Mouse (Mus musculus): ENCODE data around the gene Gpr83. TPM values are rescaled to one million over a fixed set of nuclear protein-coding genes. Genes with fewer than 3 reads are reported as not detected.
A peak's percentile ranks its signal among the peaks of the same experiment; 100 is the strongest.

The Gpr83 gene
- polyA plus RNA-seq, 1 experiment = 0.27 TPM

DNA sequence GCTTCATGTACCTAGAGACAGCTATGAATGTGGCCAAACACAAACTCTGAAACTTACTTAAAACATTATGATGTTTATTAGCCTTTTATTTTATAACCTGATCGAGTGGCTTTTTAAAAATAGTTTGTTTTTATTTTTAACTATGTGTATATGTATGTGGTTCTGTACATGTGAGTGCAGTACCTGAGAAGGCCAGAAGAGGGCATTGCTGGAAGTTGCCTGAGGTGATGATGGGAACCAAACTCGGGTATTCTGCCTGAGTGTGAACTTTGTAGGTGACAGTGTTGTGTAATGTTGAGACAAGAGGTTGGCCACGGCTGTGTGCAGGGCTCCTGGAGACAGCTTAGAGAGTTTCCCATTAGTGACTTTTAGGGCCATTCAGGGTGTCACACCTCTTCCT is 34.6 kb downstream of the Gpr83 start:
- Histone ChIP-seq H3K4me3 (ENCODE audit: low read depth, low read length) (no peak overlapping the region), H3K4me1 (ENCODE audit: control insufficient read depth, insufficient read depth, insufficient read length, low read length) (no peaks in the 10 kb centered on the region), H3K27me3 (ENCODE audit: control insufficient read depth, insufficient read depth, low read length) (no peaks in the 10 kb centered on the region), H3K36me3 (ENCODE audit: control insufficient read depth, insufficient read depth, low read length) (no peaks in the 10 kb centered on the region), H3K27ac (ENCODE audit: insufficient read depth, low read depth, low read length) (no peak overlapping the region)
- WGBS = 81% methylated on average over 3 of the region's 3 CpGs
- peak; percentile 23; the same call in 1 of the 2 replicates for TF ChIP-seq CTCF (IDR thresholded peaks at IDR 0.05; ENCODE audit: extremely low read depth, insufficient read length, insufficient replicate concordance, low read depth, low read length)
- no peak for TF ChIP-seq POLR2A (IDR thresholded peaks at IDR 0.05; ENCODE audit: low read depth, low read length)

DNA sequence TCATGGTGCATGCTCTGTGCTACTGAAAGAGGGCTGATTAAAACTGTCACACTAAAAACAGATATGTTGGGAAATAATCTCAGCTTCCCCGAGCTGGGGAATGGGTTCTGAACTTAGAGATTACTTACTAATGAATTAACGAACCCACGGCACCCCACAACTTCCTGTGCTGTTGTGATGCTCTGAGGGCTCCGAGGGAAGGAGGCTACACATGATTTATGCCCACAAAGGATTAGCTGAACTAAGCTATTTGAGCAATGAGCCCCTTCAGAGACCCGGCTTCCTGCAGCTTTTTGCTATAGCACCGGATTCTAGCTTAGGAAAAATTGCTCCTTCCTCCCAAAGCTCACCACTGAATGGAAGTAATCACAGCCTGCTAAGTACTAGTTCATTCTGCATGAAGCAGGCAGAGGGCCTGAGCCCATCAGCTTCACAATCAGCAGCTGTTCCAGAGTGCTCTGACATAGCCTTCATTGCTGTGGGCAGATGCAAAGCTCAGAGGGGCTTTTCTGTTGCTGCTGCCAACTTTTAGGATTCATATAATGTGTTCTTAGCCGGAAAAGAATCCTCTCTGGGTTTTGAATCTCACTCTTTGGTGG is 35.3 kb downstream of the Gpr83 start:
- 80% methylated on average over 7 of the region's 7 CpGs for WGBS
- TF ChIP-seq POLR2A (IDR thresholded peaks at IDR 0.05; ENCODE audit: low read depth, low read length) (no peak), CTCF (IDR thresholded peaks at IDR 0.05; ENCODE audit: extremely low read depth, insufficient read length, insufficient replicate concordance, low read depth, low read length) (no peak)
- H3K4me1 ChIP-seq (ENCODE audit: control insufficient read depth, insufficient read depth, insufficient read length, low read length) = no peaks in the 10 kb centered on the region
- H3K36me3 ChIP-seq (ENCODE audit: control insufficient read depth, insufficient read depth, low read length) = no peaks in the 10 kb centered on the region
- no peak overlapping the region for H3K27ac ChIP-seq (ENCODE audit: insufficient read depth, low read depth, low read length)
- H3K27me3 ChIP-seq (ENCODE audit: control insufficient read depth, insufficient read depth, low read length) = no peaks in the 10 kb centered on the region
- H3K4me3 ChIP-seq (ENCODE audit: low read depth, low read length) = no peak overlapping the region

DNA sequence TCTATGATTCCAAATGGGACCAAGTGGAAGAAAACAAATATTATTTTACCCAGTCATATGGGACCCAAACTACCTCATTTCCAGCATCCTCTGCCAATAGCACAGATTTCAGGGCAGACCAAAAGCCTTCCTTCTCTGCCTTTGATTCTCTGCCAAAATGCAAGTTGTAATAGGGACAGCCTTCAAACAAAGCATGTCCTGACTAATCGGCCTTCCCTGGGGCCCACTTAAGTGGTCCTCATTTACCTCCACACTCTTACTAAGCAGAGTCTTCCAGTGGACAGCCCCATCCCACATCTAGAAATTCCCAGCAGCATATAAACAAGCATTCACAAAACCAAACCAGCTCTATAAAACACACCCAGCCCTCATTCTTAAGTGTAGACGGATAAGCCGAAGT is 37.1 kb downstream of the Gpr83 start:
- H3K27ac ChIP-seq (ENCODE audit: insufficient read depth, low read depth, low read length) = no peak overlapping the region
- no peaks in the 10 kb centered on the region for H3K36me3 ChIP-seq (ENCODE audit: control insufficient read depth, insufficient read depth, low read length)
- H3K4me3 ChIP-seq (ENCODE audit: low read depth, low read length) = no peak overlapping the region
- WGBS = 72% methylated on average over 3 of the region's 3 CpGs
- no peaks in the 10 kb centered on the region for H3K4me1 ChIP-seq (ENCODE audit: control insufficient read depth, insufficient read depth, insufficient read length, low read length)
- TF ChIP-seq CTCF (IDR thresholded peaks at IDR 0.05; ENCODE audit: extremely low read depth, insufficient read length, insufficient replicate concordance, low read depth, low read length) = no peak
- no peak for TF ChIP-seq POLR2A (IDR thresholded peaks at IDR 0.05; ENCODE audit: low read depth, low read length)
- H3K27me3 ChIP-seq (ENCODE audit: control insufficient read depth, insufficient read depth, low read length) = no peaks in the 10 kb centered on the region

DNA sequence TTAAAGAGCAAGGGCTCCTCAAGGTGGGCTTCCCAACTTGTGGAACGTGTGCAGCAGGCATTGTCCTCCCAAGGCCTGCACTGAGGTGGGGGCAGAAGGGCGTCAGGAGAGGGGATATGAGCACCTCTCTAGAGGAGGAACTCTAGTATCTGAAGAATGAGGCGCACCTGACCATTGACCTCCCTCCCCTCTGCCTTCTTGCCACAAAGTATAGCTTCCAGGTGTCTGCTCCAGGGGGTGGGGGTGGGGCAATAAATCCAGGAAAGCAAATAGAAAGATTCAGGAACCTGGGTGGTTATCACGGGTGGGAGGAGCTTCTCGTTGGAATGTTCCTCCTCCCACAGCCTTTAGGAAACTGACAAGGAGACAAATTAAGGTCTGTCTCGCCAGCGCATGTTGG is 41.7 kb downstream of the Gpr83 start:
- Histone ChIP-seq H3K27me3 (ENCODE audit: control insufficient read depth, insufficient read depth, low read length) (no peaks in the 10 kb centered on the region), H3K4me1 (ENCODE audit: control insufficient read depth, insufficient read depth, insufficient read length, low read length) (no peaks in the 10 kb centered on the region), H3K27ac (ENCODE audit: insufficient read depth, low read depth, low read length) (no peak overlapping the region), H3K4me3 (ENCODE audit: low read depth, low read length) (no peak overlapping the region), H3K36me3 (ENCODE audit: control insufficient read depth, insufficient read depth, low read length) (no peaks in the 10 kb centered on the region)
- WGBS = 23% methylated on average over 7 of the region's 7 CpGs
- TF ChIP-seq CTCF (IDR thresholded peaks at IDR 0.05; ENCODE audit: extremely low read depth, insufficient read length, insufficient replicate concordance, low read depth, low read length) = no peak
- TF ChIP-seq POLR2A (IDR thresholded peaks at IDR 0.05; ENCODE audit: low read depth, low read length) = no peak

DNA sequence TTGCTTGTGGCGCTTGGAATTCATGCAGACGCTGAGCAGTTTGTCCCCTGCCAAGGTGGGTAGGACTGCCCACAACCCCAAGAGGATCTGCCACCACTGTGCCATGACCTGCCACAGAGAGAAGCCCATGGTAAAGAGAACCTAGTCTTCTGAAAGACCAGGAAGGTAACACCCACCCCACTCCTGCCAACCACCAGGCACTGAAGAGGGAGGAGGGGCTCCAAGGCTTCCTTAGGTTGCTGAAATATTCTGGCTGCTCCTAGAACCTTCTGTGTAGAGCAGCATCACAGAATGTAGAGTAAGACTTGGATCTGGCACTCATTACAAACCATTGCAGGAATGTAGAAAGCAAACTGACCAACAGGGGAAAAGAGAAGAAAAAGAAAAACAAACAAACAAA is 42.4 kb downstream of the Gpr83 start:
- Histone ChIP-seq H3K4me3 (ENCODE audit: low read depth, low read length) (no peak overlapping the region), H3K27me3 (ENCODE audit: control insufficient read depth, insufficient read depth, low read length) (no peaks in the 10 kb centered on the region), H3K4me1 (ENCODE audit: control insufficient read depth, insufficient read depth, insufficient read length, low read length) (no peaks in the 10 kb centered on the region), H3K36me3 (ENCODE audit: control insufficient read depth, insufficient read depth, low read length) (no peaks in the 10 kb centered on the region), H3K27ac (ENCODE audit: insufficient read depth, low read depth, low read length) (no peak overlapping the region)
- 89% methylated on average over 2 of the region's 2 CpGs for WGBS
- TF ChIP-seq POLR2A (IDR thresholded peaks at IDR 0.05; ENCODE audit: low read depth, low read length) (no peak), CTCF (IDR thresholded peaks at IDR 0.05; ENCODE audit: extremely low read depth, insufficient read length, insufficient replicate concordance, low read depth, low read length) (no peak)

DNA sequence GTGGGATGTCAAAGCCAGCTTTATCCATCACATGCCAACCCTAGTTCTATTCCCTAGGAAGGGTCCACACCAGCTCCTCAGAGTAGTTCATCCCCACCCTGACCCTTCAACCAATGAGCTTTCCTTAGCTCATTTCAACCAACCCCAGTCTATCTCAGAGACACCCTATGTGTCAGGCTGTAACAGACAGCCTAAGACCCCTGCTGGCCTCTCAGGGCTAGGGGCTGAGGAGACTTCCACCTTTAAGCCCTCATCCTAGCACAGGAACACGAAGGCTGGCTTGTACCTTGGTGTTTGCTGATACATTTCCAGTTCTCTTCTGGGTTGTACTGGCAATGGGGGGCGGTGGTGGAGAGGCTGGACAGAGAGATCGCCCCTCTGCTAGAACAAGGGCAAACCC is 43.0 kb downstream of the Gpr83 start:
- Histone ChIP-seq H3K36me3 (ENCODE audit: control insufficient read depth, insufficient read depth, low read length) (no peaks in the 10 kb centered on the region), H3K27ac (ENCODE audit: insufficient read depth, low read depth, low read length) (no peak overlapping the region), H3K4me1 (ENCODE audit: control insufficient read depth, insufficient read depth, insufficient read length, low read length) (no peaks in the 10 kb centered on the region), H3K4me3 (ENCODE audit: low read depth, low read length) (no peak overlapping the region), H3K27me3 (ENCODE audit: control insufficient read depth, insufficient read depth, low read length) (no peaks in the 10 kb centered on the region)
- no peak for TF ChIP-seq CTCF (IDR thresholded peaks at IDR 0.05; ENCODE audit: extremely low read depth, insufficient read length, insufficient replicate concordance, low read depth, low read length)
- no peak for TF ChIP-seq POLR2A (IDR thresholded peaks at IDR 0.05; ENCODE audit: low read depth, low read length)
- 89% methylated on average over 3 of the region's 3 CpGs for WGBS

DNA sequence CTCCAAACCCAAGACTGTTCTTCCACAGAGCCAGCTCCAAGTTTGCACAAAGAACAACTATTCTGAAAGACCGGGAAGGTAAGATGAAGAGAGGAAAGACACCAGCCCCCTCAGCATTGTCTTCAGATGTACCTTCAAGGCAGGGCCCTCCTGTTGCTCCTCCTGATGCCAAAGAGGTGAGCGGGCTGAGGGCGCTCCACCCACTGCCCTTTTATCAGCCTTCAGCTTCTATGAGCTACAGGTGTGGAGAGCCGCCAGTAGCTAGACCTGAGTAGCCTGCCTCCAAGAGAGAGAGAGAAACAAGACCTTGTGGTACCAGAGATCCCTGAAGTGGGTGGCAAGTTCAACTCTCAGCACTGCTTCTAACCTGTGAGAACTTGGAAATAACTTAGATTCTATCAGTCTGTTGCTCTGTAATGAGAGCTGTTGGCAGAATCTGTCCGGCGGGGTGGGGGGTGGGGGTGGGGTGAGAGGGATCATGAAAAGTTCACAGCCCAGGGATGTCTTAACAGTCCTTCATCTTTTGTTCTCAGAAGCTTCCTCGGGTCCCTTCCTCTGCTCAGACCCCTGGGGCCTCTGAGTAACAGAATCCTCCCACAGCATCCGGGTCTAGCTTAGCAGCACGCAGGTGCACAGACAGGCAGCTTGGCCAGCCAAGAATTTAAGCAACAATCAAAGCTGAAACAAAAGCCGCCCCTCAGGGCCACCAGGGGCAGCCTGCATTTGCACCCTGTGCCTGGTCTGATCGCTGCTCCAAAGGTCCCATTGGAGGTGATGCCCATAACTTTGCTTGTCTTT is 43.8 kb downstream of the Gpr83 start, which contains the start of gene Izumo1r:
Gene Izumo1r (minus strand): TSS at position 369 of the 798 bp plus-strand sequence.
- Histone ChIP-seq H3K36me3 (ENCODE audit: control insufficient read depth, insufficient read depth, low read length) (no peaks in the 10 kb centered on the region), H3K4me3 (ENCODE audit: low read depth, low read length) (no peak within 1 kb of the TSS), H3K4me1 (ENCODE audit: control insufficient read depth, insufficient read depth, insufficient read length, low read length) (no peaks in the 10 kb centered on the region), H3K27ac (ENCODE audit: insufficient read depth, low read depth, low read length) (no peak within 1 kb of the TSS), H3K27me3 (ENCODE audit: control insufficient read depth, insufficient read depth, low read length) (no peaks in the 10 kb centered on the region)
- WGBS = 40% methylated on average over 11 of the region's 11 CpGs
- TF ChIP-seq CTCF (IDR thresholded peaks at IDR 0.05; ENCODE audit: extremely low read depth, insufficient read length, insufficient replicate concordance, low read depth, low read length) = no peak
- no peak for TF ChIP-seq POLR2A (IDR thresholded peaks at IDR 0.05; ENCODE audit: low read depth, low read length)

Measured in small intestine, adult 2 months (tissue).